Mouse (Mus musculus) myocyte (in vitro differentiated cells): ENCODE data around the gene Hdgfl2. TPM values are rescaled to one million over a fixed set of nuclear protein-coding genes. Genes with fewer than 3 reads are reported as not detected.

Experiments
- H3K27me3 ChIP-seq: one replicate; pipeline ENCODE4 v1.6.1; 2011; ENCODE audit not compliant: control insufficient read depth, insufficient read depth, insufficient read length
- H3K36me3 ChIP-seq: one replicate; pipeline ENCODE4 v1.6.1; 2011; ENCODE audit not compliant: control insufficient read depth, insufficient read depth
- H3K4me2 ChIP-seq: one replicate; pipeline ENCODE4 v1.6.1; 2011; ENCODE audit warnings: low read depth, control low read depth
- H3K4me3 ChIP-seq: one replicate; pipeline ENCODE4 v1.5.1; 2011; ENCODE audit warnings: mild to moderate bottlenecking, control low read depth, moderate library complexity
- H3K79me2 ChIP-seq: one replicate; pipeline ENCODE4 v1.6.1; 2011; ENCODE audit not compliant: control insufficient read depth, insufficient read depth
- H3ac ChIP-seq: one replicate; pipeline ENCODE4 v1.6.1; 2011; ENCODE audit not compliant: control insufficient read depth, insufficient read length
- CEBPB ChIP-seq: IDR thresholded peaks from 2 replicates; pipeline ENCODE4 v1.6.1; 2011; ENCODE audit warnings: mild to moderate bottlenecking, moderate library complexity; ENCODE audit not compliant: poor library complexity, insufficient read depth, severe bottlenecking
- E2F4 ChIP-seq: IDR thresholded peaks from one replicate; pipeline ENCODE4 v1.6.1; 2011; ENCODE audit warnings: mild to moderate bottlenecking, control low read depth, moderate library complexity; ENCODE audit not compliant: insufficient read depth
- MAX ChIP-seq: IDR thresholded peaks from one replicate; pipeline ENCODE4 v1.6.1; 2011; ENCODE audit warnings: low read depth, mild to moderate bottlenecking, control low read depth
- MYOD1 ChIP-seq, 3 experiments: IDR thresholded peaks; one replicate each; pipeline ENCODE4 v1.6.1; 2011; ENCODE audit warnings: control low read depth in 2 of 3, low read depth in 2 of 3, mild to moderate bottlenecking in 2 of 3, moderate library complexity in 1 of 3; ENCODE audit not compliant: insufficient read length in 2 of 3, control insufficient read depth in 1 of 3
- MYOG ChIP-seq, 3 experiments: IDR thresholded peaks; one replicate each; pipeline ENCODE4 v1.6.1; 2011; ENCODE audit warnings: control low read depth in 2 of 3, low read depth in 2 of 3, mild to moderate bottlenecking in 2 of 3; ENCODE audit not compliant: insufficient read length in 2 of 3, control insufficient read depth in 1 of 3, insufficient read depth in 1 of 3
- POLR2A ChIP-seq: IDR thresholded peaks from one replicate; pipeline ENCODE4 v1.6.1; 2011; ENCODE audit warnings: low read depth, mild to moderate bottlenecking, control low read depth, moderate library complexity; ENCODE audit not compliant: insufficient read length
- POLR2AphosphoS2 ChIP-seq: IDR thresholded peaks from one replicate; pipeline ENCODE4 v1.6.1; 2011; ENCODE audit warnings: low read depth, control low read depth; ENCODE audit not compliant: insufficient read length
- REST ChIP-seq: IDR thresholded peaks from one replicate; pipeline ENCODE4 v1.6.1; 2011; ENCODE audit warnings: mild to moderate bottlenecking, control low read depth, moderate library complexity; ENCODE audit not compliant: insufficient read depth, insufficient read length
- SRF ChIP-seq: IDR thresholded peaks from one replicate; pipeline ENCODE4 v1.6.1; 2011; ENCODE audit warnings: low read depth; ENCODE audit not compliant: control insufficient read depth, insufficient read length
- TCF12 ChIP-seq: IDR thresholded peaks from one replicate; pipeline ENCODE4 v1.6.1; 2011; ENCODE audit warnings: mild to moderate bottlenecking, control low read depth; ENCODE audit not compliant: poor library complexity, insufficient read depth, severe bottlenecking
- TCF3 ChIP-seq: IDR thresholded peaks from one replicate; pipeline ENCODE4 v1.6.1; 2011; ENCODE audit warnings: low read depth, control low read depth; ENCODE audit not compliant: insufficient read length
- USF1 ChIP-seq: IDR thresholded peaks from one replicate; pipeline ENCODE4 v1.6.1; 2011; ENCODE audit warnings: low read depth, mild to moderate bottlenecking, control low read depth, moderate library complexity
- polyA plus RNA-seq: library from polyadenylated mRNA; unstranded; fragments of >200 nt; fragmentation: generic; extraction: Trizol; gene quantifications from one replicate; pipeline ENCODE4 v1.2.1, GENCODE M21; 2012; ENCODE audit warnings: missing spikeins

The Hdgfl2 gene
- polyA plus RNA-seq, 1 experiment, result 56.4 TPM

- Histone ChIP-seq H3K79me2 (no peaks in the 10 kb centered on the region), H3K4me3 (no peak overlapping the region), H3K36me3 (no peaks in the 10 kb centered on the region), H3K27me3 (peaks cover 52% of the 10 kb centered on the region), H3ac (no peak overlapping the region), H3K4me2 (no peak overlapping the region)
- TF ChIP-seq TCF3 (no peak), TCF12 (no peak), CEBPB (no peak), POLR2AphosphoS2 (no peak), MAX (no peak), MYOG (IDR thresholded peaks at IDR 0.05; ENCODE audit: control insufficient read depth in 1 of 3, insufficient read depth in 1 of 3, insufficient read length in 2 of 3, low read depth in 2 of 3) (no peak), SRF (no peak), REST (no peak), MYOD1 (IDR thresholded peaks at IDR 0.05; ENCODE audit: control insufficient read depth in 1 of 3, insufficient read length in 2 of 3, low read depth in 2 of 3) (no peak), POLR2A (no peak)
These were observed 44.4 kb downstream of the Hdgfl2 start for GRCm38 (mm10) chr17:56123681-56124340.

- Histone ChIP-seq H3K4me2 (no peak overlapping the region), H3K4me3 (no peak overlapping the region), H3K79me2 (no peaks in the 10 kb centered on the region), H3ac (no peak overlapping the region), H3K36me3 (no peaks in the 10 kb centered on the region), H3K27me3 (peaks cover 45% of the 10 kb centered on the region)
- no peak for TF ChIP-seq USF1
These were observed 45.2 kb downstream of the Hdgfl2 start for GRCm38 (mm10) chr17:56124377-56125275.

- Histone ChIP-seq H3K4me3 (no peak overlapping the region), H3K4me2 (no peak overlapping the region), H3K27me3 (peaks cover 39% of the 10 kb centered on the region), H3K36me3 (no peaks in the 10 kb centered on the region), H3ac (no peak overlapping the region), H3K79me2 (no peaks in the 10 kb centered on the region)
- TF ChIP-seq USF1, result no peak
These were observed 45.8 kb downstream of the Hdgfl2 start for GRCm38 (mm10) chr17:56125276-56125630.

GRCm38 (mm10) chr17:56126175-56126574, 46.7 kb downstream of the Hdgfl2 start:
- Histone ChIP-seq H3K4me2 (no peak overlapping the region), H3ac (no peak overlapping the region), H3K36me3 (no peaks in the 10 kb centered on the region), H3K27me3 (peaks cover 32% of the 10 kb centered on the region), H3K4me3 (no peak overlapping the region), H3K79me2 (no peaks in the 10 kb centered on the region)
- no peak for TF ChIP-seq MYOG (IDR thresholded peaks at IDR 0.05; ENCODE audit: control insufficient read depth in 1 of 3, insufficient read depth in 1 of 3, insufficient read length in 2 of 3, low read depth in 2 of 3)
- TF ChIP-seq TCF12, result no peak
- no peak for TF ChIP-seq MAX
- no peak for TF ChIP-seq POLR2AphosphoS2
- no peak for TF ChIP-seq E2F4
- no peak for TF ChIP-seq SRF

GRCm38 (mm10) chr17:56128246-56128645, 48.8 kb downstream of the Hdgfl2 start:
- Histone ChIP-seq H3K79me2 (no peaks in the 10 kb centered on the region), H3K27me3 (peaks cover 26% of the 10 kb centered on the region), H3K4me2 (no peak overlapping the region), H3K4me3 (no peak overlapping the region), H3K36me3 (no peaks in the 10 kb centered on the region), H3ac (no peak overlapping the region)
- TF ChIP-seq SRF (no peak), POLR2AphosphoS2 (no peak), REST (no peak), USF1 (no peak)

GRCm38 (mm10) chr17:56131136-56131535, 51.7 kb downstream of the Hdgfl2 start:
- H3K36me3 ChIP-seq, result no peaks in the 10 kb centered on the region
- no peak overlapping the region for H3K4me2 ChIP-seq
- no peak overlapping the region for H3K4me3 ChIP-seq
- H3K79me2 ChIP-seq, result no peaks in the 10 kb centered on the region
- no peak overlapping the region for H3ac ChIP-seq
- TF ChIP-seq POLR2A, result no peak
- no peak for TF ChIP-seq USF1
- no peak for TF ChIP-seq TCF3
- TF ChIP-seq MYOD1 (IDR thresholded peaks at IDR 0.05; ENCODE audit: control insufficient read depth in 1 of 3, insufficient read length in 2 of 3, low read depth in 2 of 3), result no peak
- no peak for TF ChIP-seq POLR2AphosphoS2
- TF ChIP-seq TCF12, result no peak
- TF ChIP-seq SRF, result no peak
- TF ChIP-seq REST, result no peak
- TF ChIP-seq MAX, result no peak
- H3K27me3 ChIP-seq, result peaks cover 28% of the 10 kb centered on the region
